Mouse (Mus musculus): ENCODE measurements around the gene Spag16. TPM values are rescaled to one million over a fixed set of nuclear protein-coding genes. Genes with fewer than 3 reads are reported as not detected.

Gene Spag16
- polyA plus RNA-seq, 1 experiment from 2014 or later, result 1.7 TPM

- no peaks in the 10 kb centered on the region for H3K4me1 ChIP-seq (replicated peaks)
- no peaks in the 10 kb centered on the region for H3K36me3 ChIP-seq
- H3K27ac ChIP-seq, result no peak overlapping the region
- H3K27me3 ChIP-seq, result no peaks in the 10 kb centered on the region
- no peak overlapping the region for H3K4me2 ChIP-seq (replicated peaks)
- no peaks in the 10 kb centered on the region for H3K9me3 ChIP-seq
- no peak overlapping the region for H3K4me3 ChIP-seq (replicated peaks)
- ATAC-seq, result no peak
- 66% methylated on average over 2 of the region's 2 CpGs for WGBS
- no peak overlapping the region for H3K9ac ChIP-seq (replicated peaks)
Measured at GRCm38 (mm10) chr1:70128035-70128434, 301.3 kb downstream of the Spag16 start.

- H3K4me2 ChIP-seq (replicated peaks), result no peak overlapping the region
Measured at GRCm38 (mm10) chr1:70135547-70135946, 308.8 kb downstream of the Spag16 start.

GRCm38 (mm10) chr1:70165343-70166158 is 338.8 kb downstream of the Spag16 start:
- no peak overlapping the region for H3K9ac ChIP-seq (replicated peaks)
- ATAC-seq, result no peak
- H3K4me2 ChIP-seq (replicated peaks), result no peak overlapping the region
- no peaks in the 10 kb centered on the region for H3K4me1 ChIP-seq (replicated peaks)
- no peaks in the 10 kb centered on the region for H3K9me3 ChIP-seq
- H3K4me3 ChIP-seq (replicated peaks), result no peak overlapping the region
- no peak overlapping the region for H3K27ac ChIP-seq
- no peaks in the 10 kb centered on the region for H3K36me3 ChIP-seq
- H3K27me3 ChIP-seq, result no peaks in the 10 kb centered on the region
- 62% methylated on average over 3 of the region's 3 CpGs for WGBS

More at GRCm38 (mm10) chr1:70135547-70135946, 308.8 kb downstream of the Spag16 start:
- WGBS, result 69% methylated on average over 2 of the region's 2 CpGs
- H3K4me1 ChIP-seq (replicated peaks), result no peaks in the 10 kb centered on the region
- H3K27me3 ChIP-seq, result no peaks in the 10 kb centered on the region
- ATAC-seq, result no peak
- H3K9me3 ChIP-seq, result no peaks in the 10 kb centered on the region
- H3K36me3 ChIP-seq, result no peaks in the 10 kb centered on the region
- no peak overlapping the region for H3K27ac ChIP-seq
- H3K9ac ChIP-seq (replicated peaks), result no peak overlapping the region
- H3K4me3 ChIP-seq (replicated peaks), result no peak overlapping the region

- no peak overlapping the region for H3K27ac ChIP-seq
- H3K27me3 ChIP-seq, result no peaks in the 10 kb centered on the region
- no peaks in the 10 kb centered on the region for H3K4me1 ChIP-seq (replicated peaks)
- H3K36me3 ChIP-seq, result no peaks in the 10 kb centered on the region
- WGBS, result 86% methylated on average over 4 of the region's 4 CpGs
- ATAC-seq, result no peak
- H3K9ac ChIP-seq (replicated peaks), result no peak overlapping the region
- no peak overlapping the region for H3K4me3 ChIP-seq (replicated peaks)
- H3K4me2 ChIP-seq (replicated peaks), result no peak overlapping the region
- no peaks in the 10 kb centered on the region for H3K9me3 ChIP-seq
Measured at GRCm38 (mm10) chr1:70180123-70180741, 353.5 kb downstream of the Spag16 start.

GRCm38 (mm10) chr1:70264815-70265214 is 438.0 kb downstream of the Spag16 start:
- Histone ChIP-seq H3K9ac (replicated peaks) (no peak overlapping the region), H3K36me3 (no peaks in the 10 kb centered on the region), H3K9me3 (no peaks in the 10 kb centered on the region), H3K27ac (no peak overlapping the region), H3K4me3 (replicated peaks) (no peak overlapping the region), H3K4me1 (replicated peaks) (peaks cover 9% of the 10 kb centered on the region), H3K27me3 (no peaks in the 10 kb centered on the region), H3K4me2 (replicated peaks) (no peak overlapping the region)
- ATAC-seq, result peak; percentile 72; the same call in 1 of the 2 replicates
- 42% methylated on average over 9 of the region's 9 CpGs for WGBS

GRCm38 (mm10) chr1:70265920-70266505 is 439.2 kb downstream of the Spag16 start:
- ATAC-seq, result peak; percentile 79; the same call in 1 of the 2 replicates

GRCm38 (mm10) chr1:70270139-70270538 is 443.4 kb downstream of the Spag16 start:
- no peak overlapping the region for H3K4me3 ChIP-seq (replicated peaks)
- no peaks in the 10 kb centered on the region for H3K27me3 ChIP-seq
- no peak overlapping the region for H3K4me2 ChIP-seq (replicated peaks)
- no peak for ATAC-seq
- 24% methylated on average over 8 of the region's 8 CpGs for WGBS
- H3K9me3 ChIP-seq, result no peaks in the 10 kb centered on the region
- peaks cover 5% of the 10 kb centered on the region for H3K4me1 ChIP-seq (replicated peaks)
- H3K36me3 ChIP-seq, result no peaks in the 10 kb centered on the region
- H3K27ac ChIP-seq, result no peak overlapping the region
- H3K9ac ChIP-seq (replicated peaks), result no peak overlapping the region

More at GRCm38 (mm10) chr1:70265920-70266505, 439.2 kb downstream of the Spag16 start:
- no peak overlapping the region for H3K9ac ChIP-seq (replicated peaks)
- WGBS, result 64% methylated on average over 5 of the region's 5 CpGs
- no peak overlapping the region for H3K27ac ChIP-seq
- peaks cover 9% of the 10 kb centered on the region for H3K4me1 ChIP-seq (replicated peaks)
- H3K27me3 ChIP-seq, result no peaks in the 10 kb centered on the region
- no peaks in the 10 kb centered on the region for H3K36me3 ChIP-seq
- no peak overlapping the region for H3K4me2 ChIP-seq (replicated peaks)
- no peak overlapping the region for H3K4me3 ChIP-seq (replicated peaks)
- H3K9me3 ChIP-seq, result no peaks in the 10 kb centered on the region

GRCm38 (mm10) chr1:70272753-70273152 is 446.0 kb downstream of the Spag16 start:
- no peak overlapping the region for H3K27ac ChIP-seq
- WGBS, result 88% methylated on average over 2 of the region's 2 CpGs

GRCm38 (mm10) chr1:70279296-70279695 is 452.5 kb downstream of the Spag16 start:
- no peak overlapping the region for H3K27ac ChIP-seq
- no peaks in the 10 kb centered on the region for H3K9me3 ChIP-seq
- H3K27me3 ChIP-seq, result no peaks in the 10 kb centered on the region
- H3K4me3 ChIP-seq (replicated peaks), result no peak overlapping the region
- 74% methylated on average over 2 of the region's 2 CpGs for WGBS
- ATAC-seq, result no peak
- H3K4me1 ChIP-seq (replicated peaks), result no peaks in the 10 kb centered on the region
- no peaks in the 10 kb centered on the region for H3K36me3 ChIP-seq
- no peak overlapping the region for H3K4me2 ChIP-seq (replicated peaks)
- no peak overlapping the region for H3K9ac ChIP-seq (replicated peaks)

More at GRCm38 (mm10) chr1:70272753-70273152, 446.0 kb downstream of the Spag16 start:
- Histone ChIP-seq H3K4me2 (replicated peaks) (no peak overlapping the region), H3K4me3 (replicated peaks) (no peak overlapping the region), H3K27me3 (no peaks in the 10 kb centered on the region), H3K4me1 (replicated peaks) (no peaks in the 10 kb centered on the region), H3K36me3 (no peaks in the 10 kb centered on the region), H3K9me3 (no peaks in the 10 kb centered on the region), H3K9ac (replicated peaks) (no peak overlapping the region)
- ATAC-seq, result no peak

GRCm38 (mm10) chr1:70283388-70283787 is 456.6 kb downstream of the Spag16 start:
- no peaks in the 10 kb centered on the region for H3K36me3 ChIP-seq
- H3K9me3 ChIP-seq, result no peaks in the 10 kb centered on the region
- no peak overlapping the region for H3K9ac ChIP-seq (replicated peaks)
- 89% methylated on average over 1 of the region's 1 CpGs for WGBS
- H3K27me3 ChIP-seq, result no peaks in the 10 kb centered on the region
- no peak overlapping the region for H3K4me3 ChIP-seq (replicated peaks)
- no peak overlapping the region for H3K4me2 ChIP-seq (replicated peaks)
- no peaks in the 10 kb centered on the region for H3K4me1 ChIP-seq (replicated peaks)
- no peak for ATAC-seq
- no peak overlapping the region for H3K27ac ChIP-seq

- no peak overlapping the region for H3K4me3 ChIP-seq (replicated peaks)
- H3K4me1 ChIP-seq (replicated peaks), result no peaks in the 10 kb centered on the region
- WGBS, result 57% methylated on average over 1 of the region's 1 CpGs
Measured at GRCm38 (mm10) chr1:70284140-70284539, 457.4 kb downstream of the Spag16 start.

GRCm38 (mm10) chr1:70316128-70316765 is 489.5 kb downstream of the Spag16 start:
- WGBS, result 72% methylated on average over 13 of the region's 13 CpGs
- peak; percentile 60 for ATAC-seq
- peak overlapping the region; percentile 44 for H3K27ac ChIP-seq
- no peaks in the 10 kb centered on the region for H3K27me3 ChIP-seq
- no peak overlapping the region for H3K4me2 ChIP-seq (replicated peaks)
- no peaks in the 10 kb centered on the region for H3K9me3 ChIP-seq
- H3K4me3 ChIP-seq (replicated peaks), result no peak overlapping the region
- no peaks in the 10 kb centered on the region for H3K36me3 ChIP-seq
- no peak overlapping the region for H3K9ac ChIP-seq (replicated peaks)
- 0 out of 2 replicates have a peak, but pooled peaks cover 8% of the 10 kb centered on the region for H3K4me1 ChIP-seq (replicated peaks)

More at GRCm38 (mm10) chr1:70284140-70284539, 457.4 kb downstream of the Spag16 start:
- Histone ChIP-seq H3K4me2 (replicated peaks) (no peak overlapping the region), H3K27me3 (no peaks in the 10 kb centered on the region), H3K9me3 (no peaks in the 10 kb centered on the region), H3K27ac (no peak overlapping the region), H3K9ac (replicated peaks) (no peak overlapping the region), H3K36me3 (no peaks in the 10 kb centered on the region)
- ATAC-seq, result no peak

Measured in midbrain, embryonic 13.5 days (tissue).